Mouse (Mus musculus): ENCODE data around the gene Arhgap33.

- no peak for TF ChIP-seq POLR2A (IDR thresholded peaks at IDR 0.05; ENCODE audit: insufficient read depth, low read depth, low read length)
- no peak for TF ChIP-seq CTCF (IDR thresholded peaks at IDR 0.05)
These were observed 41.4 kb downstream of the Arhgap33 start, which contains the start of gene Prodh2 for GRCm38 (mm10) chr7:30493401-30493931.

Data from heart, adult 2 months (tissue).